Mouse (Mus musculus) megakaryocyte, embryonic 14.5 days (primary cell): ENCODE results near the gene Ap3d1.

Source experiments
- FLI1 ChIP-seq: IDR thresholded peaks from 2 replicates; pipeline ENCODE4 v1.6.1; 2012; ENCODE audit warnings: low read length, inconsistent platforms, mixed read lengths
- GATA1 ChIP-seq: IDR thresholded peaks from 3 replicates; pipeline ENCODE4 v1.6.1; 2012; ENCODE audit warnings: mixed read lengths, low read length, inconsistent platforms, borderline replicate concordance

GRCm38 (mm10) chr10:80732611-80733101, 9.4 kb downstream of the Ap3d1 start:
- TF ChIP-seq GATA1 (no peak), FLI1 (no peak)
